Mouse (Mus musculus) right cerebral cortex, postnatal 4 days (tissue): ENCODE results near the gene Alg2.

Experiments
- DNase-seq: peaks from one replicate; pipeline ENCODE4 v3.0.0-alpha.2; 2022

The Alg2 gene

GRCm38 (mm10) chr4:47473968-47474729 is at the start of gene Alg2, which contains the start of gene Sec61b:
TSS of gene Alg2 (minus strand) at chr4:47474333.
TSS of gene Sec61b (plus strand) at chr4:47474658.
- peak; percentile 94 for DNase-seq

DNA sequence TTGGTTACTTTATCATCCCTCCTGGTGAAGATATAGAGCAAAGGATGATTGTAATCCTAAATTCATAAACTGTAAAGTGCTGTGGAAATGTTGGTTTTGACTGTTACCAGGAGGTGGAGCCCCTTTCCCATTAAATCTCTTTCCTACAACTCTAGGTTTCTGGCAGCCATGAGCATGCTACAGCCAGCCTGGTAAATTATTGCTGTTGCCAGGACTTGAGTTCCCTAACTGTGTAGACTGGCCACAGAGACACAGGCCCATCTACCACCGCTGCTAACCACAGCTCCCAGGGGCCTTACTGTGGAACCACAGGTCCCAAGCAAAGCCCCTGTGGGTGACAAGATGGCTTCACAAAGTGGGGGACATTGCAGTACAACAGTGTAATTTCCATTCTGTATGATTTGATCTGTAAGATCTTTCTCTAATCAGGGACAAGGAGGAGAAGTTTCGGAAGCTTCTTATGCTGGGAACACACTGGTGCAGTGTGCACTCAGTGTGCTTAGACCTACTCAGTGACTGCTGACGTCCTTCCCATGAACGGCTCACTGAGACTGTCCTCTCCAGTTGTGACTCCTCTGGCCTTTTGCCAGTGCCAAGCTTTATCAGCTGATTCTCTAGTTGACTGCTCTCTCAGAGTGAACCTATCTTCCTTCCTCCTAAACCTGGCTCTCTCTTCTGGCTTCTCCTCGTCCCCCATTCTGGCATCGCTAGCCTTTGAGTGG is 47.9 kb upstream of the Alg2 start:
- DNase-seq, result peak; percentile 25

GRCm38 (mm10) chr4:47520076-47520475 is 45.9 kb upstream of the Alg2 start:
- no peak for DNase-seq

GRCm38 (mm10) chr4:47518551-47519181 is 44.5 kb upstream of the Alg2 start:
- peak; percentile 26 for DNase-seq

DNA sequence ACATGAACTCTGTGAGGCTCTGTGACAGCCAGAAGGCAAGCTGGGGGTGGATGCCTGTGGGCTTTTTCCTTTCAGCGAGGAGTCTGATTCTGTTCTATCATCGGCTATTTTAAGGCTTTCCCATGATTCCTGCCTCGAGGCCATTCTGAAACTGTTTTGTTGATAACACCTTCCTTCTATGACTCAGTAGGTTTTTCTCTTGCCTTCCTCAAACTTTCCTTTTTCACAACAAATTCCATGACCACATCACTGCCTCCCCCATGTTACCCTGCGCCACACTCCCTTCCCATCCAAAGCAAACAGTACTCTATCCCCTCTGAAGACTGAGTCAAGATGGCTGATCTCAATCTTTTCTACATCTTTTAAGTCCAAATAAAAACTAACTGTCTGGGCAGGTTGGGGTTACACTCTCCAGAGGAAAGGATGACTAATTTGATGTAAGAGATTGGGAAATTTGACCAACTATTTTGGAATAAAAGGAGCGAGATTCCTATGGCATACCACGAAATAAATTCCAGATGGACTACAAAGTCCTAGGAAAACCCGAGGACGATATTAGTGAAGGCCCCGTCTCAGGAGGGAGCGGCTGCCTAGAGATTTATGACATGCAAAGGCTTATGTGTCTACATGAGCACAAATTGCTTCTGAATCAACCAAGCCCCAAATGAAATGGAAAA is 30.8 kb upstream of the Alg2 start:
- no peak for DNase-seq

DNA sequence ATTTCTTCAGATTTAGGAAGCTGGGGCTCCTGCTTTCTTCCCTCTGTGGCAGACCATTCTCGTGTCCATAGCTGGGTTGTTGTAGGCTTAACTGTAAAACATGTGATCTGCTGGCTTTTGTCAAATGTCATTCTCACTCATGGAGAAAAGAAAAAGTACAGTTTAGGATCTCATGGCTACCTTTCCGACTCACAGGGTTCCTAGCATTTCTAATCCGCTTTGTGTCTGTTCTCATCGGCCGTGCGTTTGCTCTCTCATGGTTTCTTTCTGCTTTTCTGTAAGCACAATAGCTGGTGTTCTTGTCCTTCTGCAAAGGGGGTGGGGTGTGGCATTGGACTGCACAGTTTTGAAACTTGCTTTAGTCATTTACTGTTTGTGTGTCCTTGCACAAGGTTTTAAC is 28.9 kb upstream of the Alg2 start:
- DNase-seq, result no peak

- peak; percentile 17 for DNase-seq
These were observed 28.4 kb upstream of the Alg2 start for GRCm38 (mm10) chr4:47502546-47502971.

DNA sequence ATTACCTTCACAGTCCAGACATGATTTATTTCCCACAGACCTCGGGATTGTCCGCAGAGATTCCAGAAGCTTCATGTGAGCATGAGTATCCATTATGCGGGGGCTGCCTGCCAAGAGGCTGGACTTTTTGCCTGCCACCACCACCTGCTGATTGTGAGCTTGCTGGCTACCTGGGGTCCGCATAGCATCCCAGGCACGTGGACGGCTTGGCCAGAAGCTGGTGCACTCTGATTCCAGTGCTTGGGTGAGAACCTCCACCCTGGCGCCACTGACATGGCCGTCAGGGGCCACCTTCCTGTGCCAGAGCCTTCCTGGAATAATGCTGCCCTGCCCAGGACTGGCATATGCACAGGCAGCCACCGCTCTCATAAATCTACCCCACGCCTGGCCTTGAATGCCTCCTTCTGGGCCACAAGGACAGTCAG is 25.0 kb upstream of the Alg2 start:
- no peak for DNase-seq

- DNase-seq, result no peak
These were observed 23.8 kb upstream of the Alg2 start for GRCm38 (mm10) chr4:47497811-47498385.

GRCm38 (mm10) chr4:47494686-47495085 is 20.6 kb upstream of the Alg2 start:
- no peak for DNase-seq

DNA sequence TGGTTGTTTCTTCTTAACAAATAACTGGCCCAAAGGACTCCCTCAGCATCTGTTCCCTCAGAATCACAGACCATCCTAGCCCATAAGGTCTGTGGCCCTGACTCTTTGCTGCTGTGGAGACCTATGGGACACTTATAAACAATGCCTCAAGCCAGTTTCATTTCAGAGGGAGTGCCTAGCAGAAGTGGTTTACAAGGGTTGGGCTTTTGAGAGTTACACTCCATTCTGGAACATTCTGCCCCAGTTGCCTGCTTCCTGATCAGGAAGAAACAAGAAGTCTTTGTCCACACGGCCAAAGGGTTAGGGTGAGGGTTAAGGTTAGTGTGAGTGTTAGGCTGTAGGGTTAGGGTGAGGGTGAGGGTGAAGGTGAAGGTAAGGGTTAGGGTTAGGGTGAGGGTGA is 20.0 kb upstream of the Alg2 start:
- no peak for DNase-seq

GRCm38 (mm10) chr4:47493456-47493855 is 19.3 kb upstream of the Alg2 start:
- DNase-seq, result no peak

DNA sequence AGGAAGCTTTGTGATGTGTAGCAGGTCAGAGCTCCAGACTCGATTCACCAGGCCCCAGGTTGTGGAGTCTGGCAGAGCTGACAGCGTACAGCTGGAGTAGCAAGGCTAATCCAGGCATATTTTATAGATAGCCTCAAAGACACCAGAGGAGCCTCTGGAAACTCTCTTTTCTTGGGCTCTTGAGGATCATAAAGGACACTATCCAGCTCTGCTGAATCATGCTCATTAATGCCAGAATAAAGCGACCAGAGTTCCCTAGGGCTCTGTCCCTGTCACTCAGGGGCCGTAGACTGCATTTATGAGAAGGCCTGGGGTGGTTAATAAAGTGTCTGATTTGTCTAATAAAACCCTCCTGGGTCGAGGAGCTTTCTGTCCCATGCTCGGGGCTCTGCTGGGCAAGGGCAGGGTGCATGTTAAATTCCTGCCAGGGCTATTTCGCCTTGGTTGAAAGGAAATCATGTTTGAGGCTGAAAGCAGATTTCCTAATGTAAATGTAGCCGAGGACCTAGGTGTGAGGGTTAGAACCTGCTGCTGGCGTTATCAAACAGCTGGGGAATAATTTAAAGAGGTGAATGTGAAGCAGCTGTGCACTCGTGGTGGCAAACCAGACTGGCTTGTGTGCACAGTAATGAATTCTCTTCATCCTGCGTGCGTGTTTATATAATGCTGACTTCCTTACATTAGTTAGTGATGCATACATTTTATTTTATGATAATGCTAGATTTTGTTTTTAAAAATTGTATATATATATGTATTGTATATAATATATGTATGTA is 18.4 kb upstream of the Alg2 start:
- DNase-seq, result no peak

DNA sequence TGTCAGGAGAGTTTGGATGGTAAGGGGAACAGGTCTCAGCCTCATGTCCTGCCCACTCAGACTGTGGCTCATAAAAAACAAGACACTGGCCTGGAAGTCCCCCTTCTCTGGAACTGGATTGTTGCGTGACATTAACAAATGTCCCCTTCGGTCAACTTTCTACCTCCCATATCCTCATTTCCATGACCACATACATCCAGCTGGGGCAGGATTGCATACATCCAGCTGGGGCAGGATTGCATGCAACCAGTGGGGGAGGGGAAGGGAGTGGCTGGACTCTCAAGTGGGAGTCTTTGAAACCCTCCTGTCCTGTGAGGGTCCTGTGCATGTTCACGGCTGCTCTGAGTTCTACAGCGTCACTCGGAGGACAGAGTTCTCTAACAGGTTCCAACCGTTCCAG is 17.1 kb upstream of the Alg2 start:
- DNase-seq, result no peak

- DNase-seq, result no peak
These were observed 6.4 kb upstream of the Alg2 start for GRCm38 (mm10) chr4:47480576-47480975.

DNA sequence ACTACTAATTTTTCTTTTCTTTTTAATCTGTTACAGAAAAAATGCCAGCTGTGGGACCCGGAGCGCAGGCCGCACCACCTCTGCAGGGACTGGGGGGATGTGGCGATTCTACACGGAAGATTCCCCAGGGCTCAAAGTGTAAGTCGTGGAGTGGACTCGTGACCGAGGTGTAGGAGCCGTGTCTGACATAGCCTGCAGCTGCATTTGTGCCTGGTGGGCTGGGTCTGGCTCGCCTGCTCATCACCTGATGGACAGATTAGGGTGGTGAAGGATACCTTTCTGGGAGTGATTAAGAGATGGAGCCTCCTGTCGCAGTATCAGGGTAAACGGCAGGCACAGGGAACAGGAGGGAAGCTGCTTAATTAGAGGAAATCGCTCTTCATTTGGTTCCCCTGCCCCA is 6.0 kb upstream of the Alg2 start:
- DNase-seq, result no peak

DNA sequence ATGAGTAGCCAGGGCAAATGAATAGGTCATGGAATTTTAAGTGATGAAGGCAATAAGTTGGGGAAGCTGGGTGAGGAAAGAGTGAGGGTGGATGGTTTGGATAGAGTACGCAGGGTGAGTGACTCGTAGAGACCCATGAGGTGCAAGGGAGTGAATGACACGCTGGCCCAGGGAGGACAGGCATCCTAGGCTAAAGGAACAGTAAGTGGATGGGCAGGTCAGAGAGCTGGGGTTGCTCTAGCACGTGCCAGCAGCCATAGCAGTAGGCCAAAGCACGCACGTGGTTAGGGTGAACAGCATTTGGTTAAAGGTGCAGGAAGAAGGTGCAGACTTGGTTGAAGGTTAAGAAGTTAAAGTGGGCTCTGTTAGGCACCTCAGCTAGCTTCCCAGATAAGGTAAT is 3.4 kb upstream of the Alg2 start:
- DNase-seq, result no peak

DNA sequence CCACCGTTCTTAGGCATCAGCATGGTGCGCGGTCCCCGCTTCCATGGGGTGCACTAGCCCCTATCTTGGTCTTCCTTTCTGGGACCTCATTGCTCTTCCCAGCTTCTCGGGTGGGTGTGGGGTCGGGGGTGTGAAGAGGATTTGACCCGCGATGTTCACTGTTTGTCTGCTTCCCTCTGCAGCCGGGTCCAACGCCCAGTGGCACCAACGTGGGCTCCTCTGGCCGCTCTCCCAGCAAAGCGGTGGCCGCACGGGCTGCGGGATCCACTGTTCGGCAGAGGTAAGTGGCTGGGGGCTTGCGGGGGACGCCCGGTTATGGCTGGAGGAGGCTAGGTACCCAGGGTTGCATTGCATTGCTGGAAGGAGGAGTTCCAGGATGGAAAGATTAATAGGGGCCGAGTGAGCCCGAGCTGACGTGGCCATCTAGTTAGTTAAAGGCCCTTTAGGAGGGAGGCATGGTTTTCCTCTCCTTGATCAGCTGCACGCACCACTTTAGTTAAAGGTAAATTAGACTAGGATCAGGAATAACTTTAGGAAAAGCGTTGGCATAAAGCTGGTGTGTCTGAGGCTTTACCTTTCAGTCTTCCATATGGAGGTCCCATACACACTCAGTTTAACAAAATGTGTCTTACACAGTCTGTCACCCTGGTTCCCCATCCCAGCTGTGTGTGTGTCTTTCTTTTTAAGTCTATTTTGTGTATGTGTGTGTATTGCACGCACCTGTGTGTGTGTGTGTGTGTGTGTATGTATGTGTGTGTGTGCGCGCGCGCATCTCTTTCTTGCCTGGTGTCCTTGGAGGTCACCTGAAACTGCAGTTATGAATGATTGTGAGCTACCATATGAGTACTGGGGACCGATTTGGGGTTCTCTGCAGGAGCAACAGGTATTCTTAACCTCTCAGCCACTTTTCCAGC is 854 bp upstream of the Alg2 start:
- DNase-seq, result no peak

GRCm38 (mm10) chr4:47473586-47473967 is 556 bp downstream of the Alg2 start:
- no peak for DNase-seq

DNA sequence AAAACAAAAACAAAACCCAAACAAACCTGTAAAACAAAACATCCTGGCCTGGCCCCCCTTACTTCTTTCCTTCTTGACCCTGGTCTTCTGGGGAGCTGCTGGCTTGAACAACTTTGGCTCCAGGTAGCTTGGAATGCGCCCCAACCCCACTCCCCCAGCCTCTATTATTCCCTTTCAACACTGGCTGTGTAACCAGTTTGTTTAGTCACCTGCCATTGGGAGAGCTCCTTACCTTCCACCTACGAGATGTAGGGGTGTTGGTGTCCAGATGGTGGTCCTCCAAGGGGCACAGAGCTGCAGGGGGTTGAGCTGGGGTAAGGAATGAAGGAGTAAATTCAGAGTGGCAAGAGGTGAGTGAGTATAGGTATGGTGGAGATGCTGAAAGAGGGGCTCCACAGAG is 6.9 kb downstream of the Alg2 start:
- DNase-seq, result no peak
